Mouse (Mus musculus): ENCODE data around the gene Crabp1.
A peak's percentile ranks its signal among the peaks of the same experiment; 100 is the strongest.

Crabp1 gene

GRCm38 (mm10) chr9:54770140-54770780 is 5.7 kb downstream of the Crabp1 start:
- no peak for DNase-seq (ENCODE audit: low read depth, low spot score)

GRCm38 (mm10) chr9:54776451-54776982 is 12.0 kb downstream of the Crabp1 start:
- DNase-seq (ENCODE audit: low read depth, low spot score), result no peak

GRCm38 (mm10) chr9:54779280-54779679 is 14.7 kb downstream of the Crabp1 start:
- no peak for DNase-seq (ENCODE audit: low read depth, low spot score)

- no peak for DNase-seq (ENCODE audit: low read depth, low spot score)
Observed at GRCm38 (mm10) chr9:54782504-54782903, 18.0 kb downstream of the Crabp1 start.

- DNase-seq (ENCODE audit: low read depth, low spot score), result peak; percentile 77
Observed at GRCm38 (mm10) chr9:54784003-54784402, 19.5 kb downstream of the Crabp1 start.

- DNase-seq (ENCODE audit: low read depth, low spot score), result no peak
Observed at GRCm38 (mm10) chr9:54785215-54785614, 20.7 kb downstream of the Crabp1 start.

- DNase-seq (ENCODE audit: low read depth, low spot score), result no peak
Observed at GRCm38 (mm10) chr9:54786083-54786482, 21.5 kb downstream of the Crabp1 start.

GRCm38 (mm10) chr9:54787760-54788159 is 23.2 kb downstream of the Crabp1 start:
- DNase-seq (ENCODE audit: low read depth, low spot score), result no peak

GRCm38 (mm10) chr9:54790271-54790670 is 25.7 kb downstream of the Crabp1 start:
- no peak for DNase-seq (ENCODE audit: low read depth, low spot score)

- DNase-seq (ENCODE audit: low read depth, low spot score), result peak; percentile 49
Observed at GRCm38 (mm10) chr9:54801460-54801961, 37.0 kb downstream of the Crabp1 start.

GRCm38 (mm10) chr9:54802749-54803679 is 38.5 kb downstream of the Crabp1 start:
- peak; percentile 75 for DNase-seq (ENCODE audit: low read depth, low spot score)

GRCm38 (mm10) chr9:54804351-54804750 is 39.8 kb downstream of the Crabp1 start:
- DNase-seq (ENCODE audit: low read depth, low spot score), result no peak

GRCm38 (mm10) chr9:54807761-54808160 is 43.2 kb downstream of the Crabp1 start:
- no peak for DNase-seq (ENCODE audit: low read depth, low spot score)

- peak; percentile 58 for DNase-seq (ENCODE audit: low read depth, low spot score)
Observed at GRCm38 (mm10) chr9:54809953-54810352, 45.4 kb downstream of the Crabp1 start.

GRCm38 (mm10) chr9:54816508-54817201 is 52.1 kb downstream of the Crabp1 start:
- no peak for DNase-seq (ENCODE audit: low read depth, low spot score)

GRCm38 (mm10) chr9:54821442-54822100 is 57.0 kb downstream of the Crabp1 start:
- DNase-seq (ENCODE audit: low read depth, low spot score), result peak; percentile 71

Measured in mesoderm, embryonic 11.5 days (tissue).